Mouse (Mus musculus): ENCODE results near the gene Abcb9. TPM values are rescaled to one million over a fixed set of nuclear protein-coding genes. Genes with fewer than 3 reads are reported as not detected.

The Abcb9 gene
- polyA plus RNA-seq, 1 experiment from 2014 or later, result 23.5 TPM

DNA sequence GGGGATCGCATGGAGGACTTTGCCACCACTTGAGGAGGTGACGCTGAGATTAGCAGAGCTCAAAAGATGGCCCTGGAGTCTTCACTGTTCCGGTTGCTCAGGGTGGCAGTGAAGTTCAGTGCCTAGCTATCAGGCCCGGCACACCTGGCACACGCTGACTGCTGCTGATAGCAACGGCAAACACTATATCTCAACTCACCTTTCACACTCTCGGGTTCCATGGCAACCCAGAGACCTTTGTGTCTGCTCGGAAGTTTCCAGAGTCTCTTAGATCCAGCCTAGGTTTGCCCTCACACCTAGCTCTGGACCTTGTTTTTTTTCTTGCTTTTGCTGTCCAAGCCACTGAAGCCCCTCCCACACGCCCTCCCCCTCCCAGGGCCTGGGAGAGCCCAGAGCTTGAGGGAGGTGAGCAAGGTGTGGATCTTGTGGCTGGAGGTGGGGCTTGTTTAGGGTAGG, 3.6 kb downstream of the Abcb9 start:
- 71% methylated on average over 9 of the region's 9 CpGs for WGBS
- no peak overlapping the region for H3K27ac ChIP-seq (replicated peaks)
- no peak overlapping the region for H3K4me3 ChIP-seq
- H3K4me1 ChIP-seq (replicated peaks), result peaks cover 13% of the 10 kb centered on the region
- H3K9me3 ChIP-seq, result no peaks in the 10 kb centered on the region
- no peak overlapping the region for H3K9ac ChIP-seq
- 0 out of 2 replicates have a peak, but pooled peaks cover 2% of the 10 kb centered on the region for H3K36me3 ChIP-seq
- no peak for ATAC-seq (ENCODE audit: low FRiP score, low read depth)
- no peaks in the 10 kb centered on the region for H3K27me3 ChIP-seq
- no peak overlapping the region for H3K4me2 ChIP-seq

DNA sequence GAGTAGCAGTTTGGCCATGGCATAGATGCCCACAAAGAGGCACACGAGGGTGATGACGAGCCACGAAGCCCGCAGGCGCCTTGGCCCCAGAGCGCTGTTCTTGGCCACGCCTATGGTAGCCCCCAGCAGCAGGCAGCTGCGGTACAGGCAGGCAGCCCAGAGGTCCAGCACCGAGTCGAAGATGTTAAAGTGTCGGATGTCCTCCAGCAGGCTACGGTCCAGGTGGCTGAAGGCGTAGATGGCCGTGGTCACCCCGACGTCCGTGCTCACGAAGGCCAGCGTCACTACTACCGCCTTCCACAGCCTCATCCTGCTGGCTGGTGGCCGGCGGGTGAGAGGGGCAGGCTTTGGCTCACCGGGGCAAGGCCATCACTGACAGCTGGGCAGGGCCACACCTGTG, 5.7 kb downstream of the Abcb9 start:
- H3K27ac ChIP-seq (replicated peaks), result no peak overlapping the region
- H3K9me3 ChIP-seq, result no peaks in the 10 kb centered on the region
- H3K9ac ChIP-seq, result no peak overlapping the region
- no peaks in the 10 kb centered on the region for H3K27me3 ChIP-seq
- no peak overlapping the region for H3K4me3 ChIP-seq
- peaks cover 6% of the 10 kb centered on the region for H3K4me1 ChIP-seq (replicated peaks)
- 0 out of 2 replicates have a peak, but pooled peaks cover 2% of the 10 kb centered on the region for H3K36me3 ChIP-seq
- WGBS, result 87% methylated on average over 23 of the region's 23 CpGs
- no peak overlapping the region for H3K4me2 ChIP-seq
- ATAC-seq (ENCODE audit: low FRiP score, low read depth), result no peak

DNA sequence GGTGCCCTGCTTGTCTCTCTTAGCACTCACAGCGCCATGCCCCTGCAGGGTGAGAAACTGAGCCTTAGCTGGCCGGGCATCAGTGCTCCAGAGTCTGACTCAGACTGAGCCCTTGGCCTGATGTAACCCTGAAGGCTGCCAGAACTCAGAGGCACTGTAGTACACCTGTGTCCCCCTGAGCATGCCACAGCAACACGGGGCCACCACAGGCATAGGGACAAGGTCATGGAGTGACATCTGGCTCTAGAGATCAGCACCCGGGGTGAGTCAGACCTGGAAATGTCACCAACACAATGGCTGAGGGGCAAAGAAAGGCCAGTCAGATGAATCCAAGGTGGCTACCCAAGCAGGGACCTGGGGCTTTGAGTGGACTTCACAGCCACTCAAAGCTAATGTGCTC, 8.7 kb downstream of the Abcb9 start:
- Histone ChIP-seq H3K4me2 (no peak overlapping the region), H3K9me3 (no peaks in the 10 kb centered on the region), H3K27ac (replicated peaks) (no peak overlapping the region), H3K36me3 (0 out of 2 replicates have a peak, but pooled peaks cover 2% of the 10 kb centered on the region), H3K9ac (no peak overlapping the region), H3K27me3 (no peaks in the 10 kb centered on the region), H3K4me3 (no peak overlapping the region), H3K4me1 (replicated peaks) (0 out of 2 replicates have a peak, but pooled peaks cover 3% of the 10 kb centered on the region)
- no peak for ATAC-seq (ENCODE audit: low FRiP score, low read depth)
- 90% methylated on average over 4 of the region's 4 CpGs for WGBS

DNA sequence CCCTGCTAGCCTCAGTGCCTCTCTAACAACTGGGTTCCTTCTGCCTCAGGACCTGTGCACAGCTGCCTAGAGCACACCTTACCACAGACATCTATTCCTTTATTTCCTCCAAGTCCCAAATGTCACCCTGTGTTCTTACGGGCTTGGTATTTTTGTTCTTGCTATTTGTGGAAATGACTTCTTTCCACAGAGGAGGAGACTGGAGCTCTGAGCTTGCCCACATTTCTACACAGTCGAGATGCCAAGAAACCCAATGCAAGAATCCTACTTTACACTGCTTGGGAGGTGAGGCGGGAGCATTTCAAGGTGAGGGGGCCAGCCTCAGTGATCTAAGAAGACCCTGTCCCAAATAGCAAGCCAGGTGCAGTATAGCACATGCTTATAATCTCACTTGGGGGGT, 10.1 kb downstream of the Abcb9 start:
- WGBS, result 77% methylated on average over 3 of the region's 3 CpGs

DNA sequence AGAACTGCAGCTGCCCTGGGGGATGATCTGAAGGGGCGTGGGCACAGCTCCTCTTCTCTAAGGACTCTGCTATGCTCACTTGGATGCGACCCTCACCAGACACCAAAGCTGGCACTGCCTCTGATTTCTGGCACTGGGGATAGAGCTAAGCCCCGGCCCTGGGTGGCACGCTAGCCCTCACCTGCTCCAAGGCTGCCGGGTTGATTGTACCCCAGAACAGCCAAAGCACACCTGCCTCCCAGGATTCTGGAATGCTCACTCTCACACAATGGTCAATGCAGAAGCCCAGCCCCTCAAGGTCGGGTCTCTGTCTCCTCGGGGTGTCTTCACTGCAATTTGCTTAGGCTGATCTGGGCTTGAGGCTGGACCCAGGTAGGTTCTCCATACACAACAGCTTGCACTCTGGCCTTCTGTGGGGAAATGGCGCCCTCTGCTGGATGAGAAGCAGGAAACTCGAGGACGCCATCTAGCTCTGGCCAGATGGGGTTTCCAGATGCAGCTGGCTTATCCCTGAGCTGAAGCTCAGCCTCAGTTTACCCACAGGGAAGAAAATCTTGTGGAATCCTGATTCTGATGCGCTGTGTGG, 10.9 kb downstream of the Abcb9 start:
- no peak overlapping the region for H3K4me3 ChIP-seq
- H3K9me3 ChIP-seq, result no peaks in the 10 kb centered on the region
- ATAC-seq (ENCODE audit: low FRiP score, low read depth), result no peak
- WGBS, result 37% methylated on average over 11 of the region's 11 CpGs
- no peak overlapping the region for H3K27ac ChIP-seq (replicated peaks)
- no peaks in the 10 kb centered on the region for H3K27me3 ChIP-seq
- H3K4me2 ChIP-seq, result no peak overlapping the region
- 0 out of 2 replicates have a peak, but pooled peaks cover 2% of the 10 kb centered on the region for H3K36me3 ChIP-seq
- peaks cover 3% of the 10 kb centered on the region; the same call in 1 of the 2 replicates for H3K4me1 ChIP-seq (replicated peaks)
- no peak overlapping the region for H3K9ac ChIP-seq

More for the DNA sequence above, 10.1 kb downstream of the Abcb9 start:
- Histone ChIP-seq H3K27ac (replicated peaks) (no peak overlapping the region), H3K4me2 (no peak overlapping the region), H3K4me3 (no peak overlapping the region), H3K4me1 (replicated peaks) (0 out of 2 replicates have a peak, but pooled peaks cover 3% of the 10 kb centered on the region), H3K36me3 (0 out of 2 replicates have a peak, but pooled peaks cover 2% of the 10 kb centered on the region), H3K27me3 (no peaks in the 10 kb centered on the region), H3K9me3 (no peaks in the 10 kb centered on the region), H3K9ac (no peak overlapping the region)
- ATAC-seq (ENCODE audit: low FRiP score, low read depth), result no peak

DNA sequence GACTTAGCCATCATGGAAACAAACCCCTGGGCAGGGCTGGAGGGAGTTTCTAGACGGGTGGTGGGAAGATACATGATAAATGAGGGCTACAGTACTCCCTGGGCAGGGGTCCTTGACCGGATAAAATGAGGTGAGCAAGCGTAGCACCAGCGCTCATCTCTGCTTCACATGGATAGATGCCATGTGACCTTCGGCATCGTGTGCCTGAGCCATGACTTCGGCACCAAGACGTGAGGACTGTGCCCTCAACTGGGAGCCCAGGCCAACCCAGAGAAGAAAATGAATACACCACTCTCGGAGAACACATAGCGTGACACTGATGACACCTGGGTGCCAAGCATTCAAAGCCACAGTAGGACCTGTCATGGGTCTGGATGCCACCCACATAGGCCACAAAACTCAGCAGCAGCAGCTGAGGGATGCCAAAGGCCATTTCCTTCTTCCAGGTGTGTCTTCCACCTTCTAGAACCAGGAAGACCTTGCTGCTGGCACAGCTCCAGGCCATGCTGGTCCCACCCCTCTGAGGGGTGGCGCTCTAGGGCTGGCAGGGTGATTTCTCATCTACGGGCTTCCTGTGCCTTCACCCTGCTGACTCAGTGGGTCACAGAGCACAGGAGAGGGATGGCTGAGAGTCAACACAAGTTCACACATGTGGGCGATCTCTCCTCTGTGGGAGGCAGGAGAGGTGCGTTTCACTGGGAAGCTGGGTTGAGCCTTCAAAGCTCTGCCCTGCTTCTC, 11.6 kb downstream of the Abcb9 start:
- ATAC-seq (ENCODE audit: low FRiP score, low read depth), result no peak
- Histone ChIP-seq H3K4me2 (no peak overlapping the region), H3K4me1 (replicated peaks) (peaks cover 7% of the 10 kb centered on the region; the same call in 1 of the 2 replicates), H3K27me3 (no peaks in the 10 kb centered on the region), H3K4me3 (no peak overlapping the region), H3K36me3 (0 out of 2 replicates have a peak, but pooled peaks cover 2% of the 10 kb centered on the region), H3K9me3 (no peaks in the 10 kb centered on the region), H3K9ac (no peak overlapping the region), H3K27ac (replicated peaks) (no peak overlapping the region)
- WGBS, result 85% methylated on average over 14 of the region's 14 CpGs

DNA sequence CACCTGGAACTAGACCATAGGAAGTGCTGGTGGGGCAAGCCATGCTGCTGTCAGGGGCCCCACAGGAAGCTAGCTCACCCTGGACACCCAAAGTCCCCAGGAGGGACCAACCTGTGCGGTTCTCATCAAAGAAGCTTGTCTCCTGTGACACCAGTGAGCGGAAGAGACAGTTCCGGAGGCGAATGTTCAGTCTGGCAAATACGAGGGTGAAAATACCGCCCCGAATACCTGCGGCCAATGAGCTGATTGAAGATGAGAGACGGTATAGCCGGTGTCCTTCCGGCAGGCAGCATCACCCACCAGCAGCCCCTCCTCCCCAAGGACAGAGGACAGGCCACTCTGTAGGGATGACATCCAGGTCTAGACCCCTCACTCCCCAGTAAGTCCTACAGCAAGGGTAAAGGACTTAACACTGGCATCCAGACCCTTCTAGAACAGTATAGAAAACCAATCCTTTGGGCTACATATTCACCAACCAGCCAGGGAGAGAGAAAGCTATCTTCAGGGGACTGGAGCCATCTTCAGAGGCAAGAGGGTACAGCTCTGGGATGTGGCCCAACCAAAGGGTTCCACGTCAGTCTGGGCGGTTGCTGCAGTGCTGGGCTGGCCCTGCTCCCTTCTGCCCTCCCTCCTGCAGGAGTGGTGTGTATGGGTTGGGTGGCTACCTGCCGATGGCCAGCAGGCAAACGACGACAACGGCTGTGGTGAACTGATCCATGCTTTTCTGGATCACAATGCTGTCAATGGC, 12.5 kb downstream of the Abcb9 start:
- H3K4me2 ChIP-seq, result no peak overlapping the region
- WGBS, result 91% methylated on average over 17 of the region's 17 CpGs
- H3K9me3 ChIP-seq, result no peaks in the 10 kb centered on the region
- H3K4me1 ChIP-seq (replicated peaks), result peaks cover 15% of the 10 kb centered on the region
- ATAC-seq (ENCODE audit: low FRiP score, low read depth), result no peak
- no peaks in the 10 kb centered on the region for H3K27me3 ChIP-seq
- no peak overlapping the region for H3K27ac ChIP-seq (replicated peaks)
- H3K4me3 ChIP-seq, result no peak overlapping the region
- H3K9ac ChIP-seq, result no peak overlapping the region
- no peaks in the 10 kb centered on the region for H3K36me3 ChIP-seq

DNA sequence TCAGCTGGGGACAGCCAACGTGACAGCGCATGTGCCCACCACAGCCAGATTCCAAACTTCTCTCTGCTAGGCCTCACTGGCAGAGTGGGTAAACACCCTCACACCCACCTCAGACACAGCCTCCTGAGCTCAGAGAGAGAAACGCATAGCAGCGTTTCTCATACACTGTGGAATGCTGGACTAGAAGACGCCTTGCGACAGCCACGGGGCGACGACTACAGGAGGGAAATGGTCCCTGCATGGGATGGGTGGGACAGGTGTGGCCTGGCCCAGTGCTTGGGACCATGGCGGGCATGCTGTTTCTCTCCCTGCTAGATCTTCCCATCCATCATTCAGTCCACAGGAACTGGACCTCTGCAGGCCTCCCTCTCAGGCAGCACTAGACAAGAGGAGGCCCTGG, 13.2 kb downstream of the Abcb9 start:
- no peaks in the 10 kb centered on the region for H3K9me3 ChIP-seq
- WGBS, result 91% methylated on average over 10 of the region's 10 CpGs

DNA sequence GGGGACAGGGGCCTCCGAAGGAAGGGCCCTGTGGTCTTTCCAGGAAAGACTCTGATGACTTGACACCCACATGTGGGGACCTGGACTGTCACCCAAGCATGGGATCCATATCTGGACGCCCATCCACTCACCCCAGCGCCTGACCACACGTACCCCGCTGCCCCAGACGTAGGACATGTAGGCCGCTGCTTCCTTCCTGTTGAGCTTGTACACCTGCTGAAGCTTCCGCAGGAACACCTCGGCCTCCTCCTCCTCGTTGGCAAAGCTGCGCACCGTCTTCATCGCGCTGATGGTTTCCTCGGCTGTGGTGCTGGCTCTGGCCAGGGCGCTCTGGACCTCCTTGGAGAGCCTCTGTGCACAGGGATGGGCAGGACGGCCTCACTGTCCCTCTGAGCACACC, 15.7 kb downstream of the Abcb9 start:
- no peak overlapping the region for H3K27ac ChIP-seq (replicated peaks)
- no peak overlapping the region for H3K4me3 ChIP-seq
- no peaks in the 10 kb centered on the region for H3K9me3 ChIP-seq
- no peak overlapping the region for H3K9ac ChIP-seq
- no peaks in the 10 kb centered on the region for H3K27me3 ChIP-seq
- ATAC-seq (ENCODE audit: low FRiP score, low read depth), result no peak
- no peak overlapping the region for H3K4me2 ChIP-seq
- peaks cover 23% of the 10 kb centered on the region for H3K4me1 ChIP-seq (replicated peaks)
- no peaks in the 10 kb centered on the region for H3K36me3 ChIP-seq
- 92% methylated on average over 17 of the region's 17 CpGs for WGBS

More for the DNA sequence above, 13.2 kb downstream of the Abcb9 start:
- Histone ChIP-seq H3K4me1 (replicated peaks) (peaks cover 20% of the 10 kb centered on the region), H3K27ac (replicated peaks) (no peak overlapping the region), H3K9ac (no peak overlapping the region), H3K4me2 (no peak overlapping the region), H3K27me3 (no peaks in the 10 kb centered on the region), H3K36me3 (no peaks in the 10 kb centered on the region), H3K4me3 (no peak overlapping the region)
- ATAC-seq (ENCODE audit: low FRiP score, low read depth), result no peak

DNA sequence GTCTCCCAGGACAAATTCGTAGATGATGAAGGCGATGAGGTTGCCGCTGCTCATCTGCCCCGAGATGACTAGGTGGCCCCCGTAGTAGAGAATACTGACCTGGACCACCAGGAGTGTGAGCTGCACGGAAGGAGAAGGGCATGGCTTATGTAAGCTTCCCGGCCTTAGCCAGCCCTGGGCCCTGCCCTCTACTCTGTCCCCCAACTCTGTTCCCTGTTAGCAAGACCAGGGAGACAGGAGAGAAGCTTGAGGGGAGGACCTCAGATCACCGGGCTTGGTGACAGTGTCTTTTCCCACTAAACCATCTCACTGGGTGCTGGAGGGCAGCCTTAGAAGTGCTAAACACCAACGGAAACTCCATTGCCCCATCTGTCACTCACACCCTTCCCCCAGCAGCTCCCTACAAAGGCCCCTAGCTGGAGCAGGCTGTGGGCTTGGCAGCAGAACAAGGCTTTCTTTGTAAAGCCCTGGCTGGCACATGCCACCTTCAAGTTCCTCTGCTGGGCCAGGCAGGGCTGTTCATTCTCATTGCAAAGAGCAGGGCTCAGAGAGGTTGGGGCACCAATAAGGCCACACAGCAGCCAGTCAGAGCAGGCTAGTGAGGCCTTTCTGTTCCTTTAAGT, 16.7 kb downstream of the Abcb9 start:
- H3K36me3 ChIP-seq, result no peaks in the 10 kb centered on the region
- peak; percentile 91 for ATAC-seq (ENCODE audit: low FRiP score, low read depth)
- H3K9ac ChIP-seq, result no peak overlapping the region
- H3K4me3 ChIP-seq, result no peak overlapping the region
- WGBS, result 40% methylated on average over 9 of the region's 9 CpGs
- H3K9me3 ChIP-seq, result no peaks in the 10 kb centered on the region
- H3K27ac ChIP-seq (replicated peaks), result peak overlapping the region; percentile 72
- H3K4me1 ChIP-seq (replicated peaks), result peaks cover 24% of the 10 kb centered on the region
- H3K27me3 ChIP-seq, result no peaks in the 10 kb centered on the region
- peak overlapping the region; percentile 28 for H3K4me2 ChIP-seq

DNA sequence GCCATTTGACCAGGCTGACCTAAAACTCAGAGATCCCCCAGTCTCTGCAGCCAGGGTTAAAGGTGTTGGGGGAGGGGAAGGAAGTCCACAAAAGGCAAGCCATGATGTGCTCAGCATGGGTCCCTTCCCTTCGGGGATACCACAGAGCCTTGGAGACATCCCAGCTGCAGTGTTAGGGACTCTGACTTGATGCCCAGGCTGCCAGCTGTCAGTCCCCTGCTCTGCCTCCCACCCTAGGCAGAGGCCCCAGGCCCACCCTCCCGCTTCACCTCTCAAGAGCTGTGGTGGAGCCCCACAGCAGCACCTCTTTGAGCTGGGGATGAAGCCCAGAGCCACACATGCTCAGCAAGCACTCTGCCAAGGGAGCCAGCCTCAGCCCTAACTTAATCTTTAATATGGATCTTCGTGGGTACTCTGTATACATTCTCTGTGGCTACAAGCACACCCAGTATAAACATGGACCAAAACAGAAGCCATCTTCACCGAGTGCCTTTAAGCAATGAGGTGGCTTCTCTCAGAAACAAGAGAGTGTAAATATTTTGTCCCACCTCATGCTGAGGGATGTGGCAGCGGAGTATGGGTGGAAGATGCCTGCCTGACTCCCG, 17.6 kb downstream of the Abcb9 start:
- ATAC-seq (ENCODE audit: low FRiP score, low read depth), result no peak
- no peaks in the 10 kb centered on the region for H3K27me3 ChIP-seq
- H3K9me3 ChIP-seq, result no peaks in the 10 kb centered on the region
- no peaks in the 10 kb centered on the region for H3K36me3 ChIP-seq
- 60% methylated on average over 6 of the region's 6 CpGs for WGBS
- H3K4me1 ChIP-seq (replicated peaks), result peaks cover 29% of the 10 kb centered on the region
- H3K27ac ChIP-seq (replicated peaks), result peak overlapping the region; percentile 72; the same call in 1 of the 2 replicates
- no peak overlapping the region for H3K4me3 ChIP-seq
- 0 out of 2 replicates have a peak overlapping the region, but pooled peaks have one; percentile 10 for H3K4me2 ChIP-seq
- H3K9ac ChIP-seq, result no peak overlapping the region

All from hindbrain, embryonic 15.5 days (tissue).